Mouse (Mus musculus) cerebellum, adult 18-20 months (tissue): ENCODE measurements around the gene Gm33543.

Source experiments
- DNase-seq, 2 experiments: peaks; one replicate each; pipeline ENCODE4 v3.0.0; 2021

Gm33543 gene

DNA sequence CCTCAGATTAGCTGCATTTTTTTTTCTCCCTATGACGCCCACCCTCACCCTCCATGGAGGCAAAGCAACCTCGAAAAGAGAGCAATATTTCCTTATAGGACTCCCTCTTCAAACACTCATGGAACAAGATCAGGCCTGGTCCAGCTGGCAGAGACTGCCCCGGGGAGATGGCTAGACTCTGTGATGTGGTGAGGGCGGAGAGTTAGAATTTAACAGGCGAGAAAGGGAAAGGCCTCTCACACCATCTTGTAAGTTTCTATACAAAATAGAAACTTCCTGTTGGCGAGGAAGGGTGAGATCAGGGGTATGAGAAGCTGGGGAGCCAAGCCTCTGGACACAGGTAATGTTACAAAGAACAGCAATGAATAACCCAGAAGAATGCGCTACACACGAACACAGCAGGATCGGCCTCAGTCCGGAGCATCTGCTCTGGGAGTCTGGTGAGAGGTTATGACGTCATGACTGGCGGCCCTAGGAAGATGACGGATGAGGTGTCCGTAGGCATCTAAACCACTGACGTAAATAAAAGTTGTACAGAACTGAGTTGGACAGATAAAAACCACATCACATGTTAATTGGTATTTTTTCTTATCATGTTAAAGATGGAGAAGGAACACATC, 64.9 kb downstream of the Gm33543 start:
- DNase-seq, result no peak

DNA sequence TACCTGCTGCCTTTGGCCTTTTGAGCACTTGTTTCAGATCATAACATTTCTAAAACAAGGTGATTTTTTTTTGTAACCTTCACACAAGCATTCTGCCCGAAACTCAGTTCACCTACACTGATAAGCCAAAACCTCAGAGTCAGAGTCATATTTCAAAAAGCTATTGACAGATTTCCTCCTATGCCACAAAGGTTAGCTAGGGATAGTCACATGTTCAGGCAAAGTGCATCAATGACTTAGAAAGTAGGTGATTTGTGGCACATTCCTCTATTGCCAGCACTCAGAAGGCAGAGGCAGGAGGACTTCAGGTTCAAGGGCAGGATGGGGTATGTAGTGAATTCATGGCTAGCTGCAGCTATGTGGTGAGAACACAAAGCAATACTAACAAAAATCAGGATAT, 65.7 kb downstream of the Gm33543 start:
- DNase-seq, result no peak

DNA sequence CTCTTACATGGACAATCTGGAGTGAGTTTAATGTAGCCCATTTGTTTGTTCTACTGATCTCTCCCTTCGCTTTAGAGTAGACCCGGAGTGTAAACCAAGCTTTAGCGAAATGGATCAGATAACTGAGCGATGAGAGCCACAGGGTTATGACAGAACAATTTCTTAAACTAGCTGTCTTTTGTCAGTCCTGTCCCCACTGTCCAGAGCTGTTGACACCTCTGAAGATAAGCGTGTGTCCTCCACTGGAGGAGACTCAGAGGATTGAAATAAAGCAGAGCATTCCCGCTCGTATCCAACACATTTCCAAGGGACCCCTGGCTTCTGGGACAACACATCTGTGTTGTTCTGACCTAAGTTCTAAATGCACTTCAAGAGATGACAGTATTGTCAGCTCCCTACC, 67.9 kb downstream of the Gm33543 start:
- no peak for DNase-seq

DNA sequence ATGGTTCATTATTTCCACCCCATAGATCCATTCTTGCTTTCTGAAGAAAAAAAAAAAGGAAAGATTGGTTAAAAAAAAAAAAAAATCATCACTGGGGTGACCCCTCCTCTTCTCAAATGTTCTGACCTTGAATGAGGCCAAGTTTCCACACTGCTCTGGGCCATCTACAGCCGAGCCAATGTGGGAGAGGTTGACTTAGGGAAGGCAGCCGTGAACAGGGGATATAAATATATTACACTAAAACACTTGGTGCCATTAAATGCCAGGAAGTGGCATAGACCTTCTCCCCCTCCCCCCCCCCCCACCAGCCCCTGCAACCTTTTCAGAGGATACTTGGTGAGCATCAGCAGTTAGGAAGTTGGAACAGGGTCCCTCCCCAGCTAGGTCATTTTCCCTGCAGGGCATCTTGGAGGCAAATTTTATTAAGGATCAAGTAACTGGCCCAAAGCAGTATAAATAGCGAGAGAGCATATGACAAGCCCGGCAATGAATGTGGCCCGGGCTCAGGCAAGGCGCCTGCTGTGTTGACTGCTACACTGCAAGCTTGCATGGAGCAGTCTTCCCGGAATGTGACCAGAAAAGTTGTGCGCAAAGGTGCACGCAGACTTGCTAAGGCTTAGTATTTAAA, 68.6 kb downstream of the Gm33543 start:
- DNase-seq, result peak in 1 of 2 experiments; percentile 6
